Mouse (Mus musculus) lung, embryonic 14.5 days (tissue): ENCODE data around the gene Phf12. TPM values are rescaled to one million over a fixed set of nuclear protein-coding genes. Genes with fewer than 3 reads are reported as not detected.

Experiments used
- ATAC-seq: fragments of 200-750 bp; cut with Nextera tagmentation; 2 replicates; pipeline ENCODE4 v1.8.0; 2017; ENCODE audit warnings: mild to moderate bottlenecking, moderate TSS enrichment, moderate library complexity; ENCODE audit not compliant: insufficient read depth
- DNase-seq: peaks from one replicate; pipeline ENCODE4 v3.0.0-alpha.2; 2015
- H3K27ac ChIP-seq: fragments of 300-500 bp; sonication (generic); 2 replicates; pipeline ENCODE4 v1.5.1; 2014; ENCODE audit warnings: low read depth, mild to moderate bottlenecking, moderate library complexity
- H3K27me3 ChIP-seq: fragments of 300-500 bp; sonication (generic); 2 replicates; pipeline ENCODE4 v1.6.1; 2014; ENCODE audit warnings: low read length, control low read depth; ENCODE audit not compliant: insufficient read depth
- H3K36me3 ChIP-seq: fragments of 300-500 bp; sonication (generic); 2 replicates; pipeline ENCODE4 v1.6.1; 2014; ENCODE audit warnings: control low read depth; ENCODE audit not compliant: insufficient read depth
- H3K4me1 ChIP-seq: fragments of 300-500 bp; sonication (generic); 2 replicates; pipeline ENCODE4 v1.6.1; 2014; ENCODE audit warnings: antibody characterized with exemption, control low read depth; ENCODE audit not compliant: insufficient read depth
- H3K4me2 ChIP-seq: fragments of 300-500 bp; sonication (generic); 2 replicates; pipeline ENCODE4 v1.6.1; 2014; ENCODE audit warnings: mild to moderate bottlenecking
- H3K4me3 ChIP-seq: fragments of 300-500 bp; sonication (generic); 2 replicates; pipeline ENCODE4 v1.5.1; 2014; ENCODE audit warnings: low read depth, low read length
- H3K9ac ChIP-seq: fragments of 300-500 bp; sonication (generic); 2 replicates; pipeline ENCODE4 v1.6.1; 2014
- H3K9me3 ChIP-seq: fragments of 300-500 bp; sonication (generic); 2 replicates; pipeline ENCODE4 v1.6.1; 2016; ENCODE audit warnings: low read depth, low read length, control low read depth
- CTCF ChIP-seq: IDR thresholded peaks from 2 replicates; pipeline ENCODE4 v1.5.1; 2016; ENCODE audit warnings: antibody characterized with exemption, low read depth
- WGBS: fragments of 180-500 bp; shearing (Covaris S2); extraction: QIAGEN DNeasy Blood & Tissue Kit; methylation state at CpG from one replicate; pipeline ENCODE4 v1.1.7; 2014; 5-methylcytosine and 5-hydroxymethylcytosine counted together
- polyA plus RNA-seq: library from polyadenylated mRNA; unstranded; fragments of >200 nt; fragmentation: Nextera tagmentation; extraction: Ambion mirVana; gene quantifications from 2 replicates; pipeline ENCODE4 v1.2.1, GENCODE M21; 2014

Gene Phf12
- polyA plus RNA-seq, 1 experiment from 2014 or later: 20.6 TPM

- no peak overlapping the region for H3K4me2 ChIP-seq
- no peaks in the 10 kb centered on the region for H3K4me1 ChIP-seq
- H3K27me3 ChIP-seq: peaks cover 19% of the 10 kb centered on the region
- TF ChIP-seq CTCF: no peak
- DNase-seq: no peak
- no peaks in the 10 kb centered on the region for H3K9me3 ChIP-seq
- H3K4me3 ChIP-seq: no peak overlapping the region
- no peak overlapping the region for H3K27ac ChIP-seq
- ATAC-seq: no peak
- WGBS: 82% methylated on average over 7 of the region's 7 CpGs
- no peak overlapping the region for H3K9ac ChIP-seq
- no peaks in the 10 kb centered on the region for H3K36me3 ChIP-seq
These were observed 9.0 kb upstream of the Phf12 start for GRCm38 (mm10) chr11:77973520-77973919.

GRCm38 (mm10) chr11:77974325-77974724, 8.2 kb upstream of the Phf12 start:
- TF ChIP-seq CTCF: no peak
- no peaks in the 10 kb centered on the region for H3K36me3 ChIP-seq
- no peaks in the 10 kb centered on the region for H3K4me1 ChIP-seq
- ATAC-seq: no peak
- H3K27me3 ChIP-seq: peaks cover 19% of the 10 kb centered on the region
- no peak overlapping the region for H3K4me2 ChIP-seq
- no peak overlapping the region for H3K27ac ChIP-seq
- no peak for DNase-seq
- H3K9me3 ChIP-seq: no peaks in the 10 kb centered on the region
- H3K9ac ChIP-seq: no peak overlapping the region
- no peak overlapping the region for H3K4me3 ChIP-seq
- 35% methylated on average over 15 of the region's 15 CpGs for WGBS

GRCm38 (mm10) chr11:77975873-77976272, 6.7 kb upstream of the Phf12 start:
- Histone ChIP-seq H3K4me1 (no peaks in the 10 kb centered on the region), H3K9me3 (no peaks in the 10 kb centered on the region), H3K27ac (no peak overlapping the region), H3K36me3 (no peaks in the 10 kb centered on the region), H3K4me2 (no peak overlapping the region), H3K4me3 (no peak overlapping the region), H3K9ac (no peak overlapping the region), H3K27me3 (peaks cover 19% of the 10 kb centered on the region)
- peak; percentile 23; the same call in 1 of the 2 replicates for TF ChIP-seq CTCF
- no peak for DNase-seq
- 20% methylated on average over 4 of the region's 4 CpGs for WGBS
- ATAC-seq: no peak

- H3K9ac ChIP-seq: no peak overlapping the region
- DNase-seq (no peak), ATAC-seq (no peak)
- H3K36me3 ChIP-seq: no peaks in the 10 kb centered on the region
- no peak overlapping the region for H3K4me2 ChIP-seq
- H3K27me3 ChIP-seq: peaks cover 19% of the 10 kb centered on the region
- H3K4me1 ChIP-seq: no peaks in the 10 kb centered on the region
- no peak overlapping the region for H3K27ac ChIP-seq
- no peak for TF ChIP-seq CTCF
- H3K4me3 ChIP-seq: no peak overlapping the region
- no peaks in the 10 kb centered on the region for H3K9me3 ChIP-seq
- 72% methylated on average over 6 of the region's 6 CpGs for WGBS
These were observed 4.4 kb upstream of the Phf12 start for GRCm38 (mm10) chr11:77978161-77978560.

- 75% methylated on average over 8 of the region's 8 CpGs for WGBS
- ATAC-seq: no peak
- no peak for DNase-seq
These were observed 3.2 kb upstream of the Phf12 start for GRCm38 (mm10) chr11:77979221-77979809.

GRCm38 (mm10) chr11:77980281-77981204, 2.0 kb upstream of the Phf12 start:
- Histone ChIP-seq H3K9ac (no peak overlapping the region), H3K27me3 (peaks cover 11% of the 10 kb centered on the region), H3K27ac (no peak overlapping the region), H3K4me3 (no peak overlapping the region), H3K9me3 (no peaks in the 10 kb centered on the region), H3K4me2 (peak overlapping the region; percentile 66), H3K4me1 (no peaks in the 10 kb centered on the region), H3K36me3 (no peaks in the 10 kb centered on the region)
- ATAC-seq (no peak), DNase-seq (peak; percentile 88)
- peak; percentile 81 for TF ChIP-seq CTCF
- WGBS: 35% methylated on average over 11 of the region's 11 CpGs

More at GRCm38 (mm10) chr11:77979221-77979809, 3.2 kb upstream of the Phf12 start:
- no peaks in the 10 kb centered on the region for H3K9me3 ChIP-seq
- no peak overlapping the region for H3K9ac ChIP-seq
- TF ChIP-seq CTCF: no peak
- peaks cover 18% of the 10 kb centered on the region for H3K27me3 ChIP-seq
- H3K4me2 ChIP-seq: no peak overlapping the region
- H3K4me3 ChIP-seq: no peak overlapping the region
- H3K36me3 ChIP-seq: no peaks in the 10 kb centered on the region
- H3K4me1 ChIP-seq: no peaks in the 10 kb centered on the region
- no peak overlapping the region for H3K27ac ChIP-seq
